Mouse (Mus musculus) erythroblast, embryonic 14.5 days (primary cell): Measurements from ENCODE around the gene Plin5.

ENCODE experiments used
- GATA1 ChIP-seq: IDR thresholded peaks from 2 replicates; pipeline ENCODE4 v1.6.1; 2012; ENCODE audit warnings: low read length, inconsistent platforms, mixed read lengths
- TAL1 ChIP-seq: IDR thresholded peaks from 3 replicates; pipeline ENCODE4 v1.6.1; 2012; ENCODE audit warnings: low read length, inconsistent platforms, mixed read lengths

- TF ChIP-seq GATA1: no peak
- TF ChIP-seq TAL1: no peak
These were observed 24.6 kb upstream of the Plin5 start for GRCm38 (mm10) chr17:56141702-56142605.
